Mouse (Mus musculus): ENCODE data around the gene Ramp3.

- TF ChIP-seq CTCF (conservative IDR thresholded peaks at IDR 0.05; ENCODE audit: insufficient read depth, insufficient read length, low read depth, low read length) (no peak), POLR2A (IDR thresholded peaks at IDR 0.05; ENCODE audit: low read depth, low read length) (no peak)
Measured at GRCm38 (mm10) chr11:6650519-6650918, 7.8 kb upstream of the Ramp3 start.
